Mouse (Mus musculus) cerebellum, adult 2 months (tissue): Measurements from ENCODE around the gene Odf3l2.

Source experiments
- CTCF ChIP-seq: fragments of 200-500 bp; IDR thresholded peaks from 2 replicates; pipeline ENCODE4 v1.5.1; 2011; ENCODE audit warnings: low read depth, mild to moderate bottlenecking, control low read depth, low read length, moderate library complexity, borderline replicate concordance; ENCODE audit not compliant: insufficient read depth
- POLR2A ChIP-seq: fragments of 200-500 bp; IDR thresholded peaks from 2 replicates; pipeline ENCODE4 v1.6.1; 2011; ENCODE audit warnings: low read length, control low read depth, borderline replicate concordance; ENCODE audit not compliant: insufficient read depth

- TF ChIP-seq CTCF (no peak), POLR2A (no peak)
These were observed 39.4 kb upstream of the Odf3l2 start for GRCm38 (mm10) chr10:79684770-79685600.
